Mouse (Mus musculus) lung, embryonic 15.5 days (tissue): ENCODE measurements around the gene Gpalpp1. TPM values are rescaled to one million over a fixed set of nuclear protein-coding genes. Genes with fewer than 3 reads are reported as not detected.

ENCODE experiments used
- ATAC-seq: fragments of 200-750 bp; cut with Nextera tagmentation; 2 replicates; pipeline ENCODE4 v1.8.0; 2017; ENCODE audit warnings: moderate number of reproducible peaks, borderline replicate concordance; ENCODE audit not compliant: low FRiP score, low TSS enrichment; ENCODE audit errors: extremely low read depth
- H3K27ac ChIP-seq: fragments of 300-500 bp; sonication (generic); 2 replicates; pipeline ENCODE4 v1.5.1; 2015; ENCODE audit warnings: moderate library complexity, mild to moderate bottlenecking, inconsistent platforms
- H3K27me3 ChIP-seq: fragments of 300-500 bp; sonication (generic); 2 replicates; pipeline ENCODE4 v1.6.1; 2015; ENCODE audit warnings: inconsistent platforms
- H3K36me3 ChIP-seq: fragments of 300-500 bp; sonication (generic); 2 replicates; pipeline ENCODE4 v1.6.1; 2015; ENCODE audit warnings: inconsistent platforms
- H3K4me1 ChIP-seq: fragments of 300-500 bp; sonication (generic); 2 replicates; pipeline ENCODE4 v1.6.1; 2015; ENCODE audit warnings: inconsistent platforms
- H3K4me2 ChIP-seq: fragments of 300-500 bp; sonication (generic); 2 replicates; pipeline ENCODE4 v1.6.1; 2015; ENCODE audit warnings: inconsistent platforms, mild to moderate bottlenecking, moderate library complexity
- H3K4me3 ChIP-seq: fragments of 300-500 bp; sonication (generic); 2 replicates; pipeline ENCODE4 v1.5.1; 2015; ENCODE audit warnings: mild to moderate bottlenecking, inconsistent platforms
- H3K9ac ChIP-seq: fragments of 300-500 bp; sonication (generic); 2 replicates; pipeline ENCODE4 v1.6.1; 2015; ENCODE audit warnings: inconsistent platforms
- H3K9me3 ChIP-seq: fragments of 300-500 bp; sonication (generic); 2 replicates; pipeline ENCODE4 v1.6.1; 2016; ENCODE audit warnings: inconsistent platforms
- WGBS: fragments of 180-500 bp; shearing (Covaris S2); methylation state at CpG from one replicate; pipeline ENCODE4 v1.1.7; 2015; 5-methylcytosine and 5-hydroxymethylcytosine counted together
- polyA plus RNA-seq: library from polyadenylated mRNA; unstranded; fragments of >200 nt; fragmentation: Nextera tagmentation; extraction: Ambion mirVana; gene quantifications from 2 replicates; pipeline ENCODE4 v1.2.1, GENCODE M21; 2015

The Gpalpp1 gene
- polyA plus RNA-seq, 1 experiment from 2014 or later: 12.5 TPM

DNA sequence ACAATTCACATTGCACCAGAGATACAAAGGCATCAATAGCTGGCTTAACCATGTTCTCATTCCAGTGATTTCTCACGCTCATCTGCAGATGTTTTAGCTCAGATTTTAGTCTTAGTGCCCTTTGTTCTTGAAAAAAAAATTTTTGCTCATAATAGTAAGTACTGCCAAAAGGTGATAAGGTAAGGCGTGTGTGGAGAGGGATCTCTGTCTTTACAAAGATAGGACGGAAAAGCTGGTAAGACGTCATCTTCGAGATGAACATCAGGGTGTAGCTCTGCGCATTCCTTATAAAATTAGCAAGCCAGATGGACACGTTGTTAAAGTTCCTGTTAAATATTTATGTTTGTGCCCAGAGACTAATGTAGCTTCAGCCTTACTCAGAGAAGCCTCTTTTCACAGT is 35.3 kb upstream of the Gpalpp1 start:
- WGBS: 40% methylated on average over 7 of the region's 7 CpGs
- no peaks in the 10 kb centered on the region for H3K9me3 ChIP-seq
- ATAC-seq: no peak

DNA sequence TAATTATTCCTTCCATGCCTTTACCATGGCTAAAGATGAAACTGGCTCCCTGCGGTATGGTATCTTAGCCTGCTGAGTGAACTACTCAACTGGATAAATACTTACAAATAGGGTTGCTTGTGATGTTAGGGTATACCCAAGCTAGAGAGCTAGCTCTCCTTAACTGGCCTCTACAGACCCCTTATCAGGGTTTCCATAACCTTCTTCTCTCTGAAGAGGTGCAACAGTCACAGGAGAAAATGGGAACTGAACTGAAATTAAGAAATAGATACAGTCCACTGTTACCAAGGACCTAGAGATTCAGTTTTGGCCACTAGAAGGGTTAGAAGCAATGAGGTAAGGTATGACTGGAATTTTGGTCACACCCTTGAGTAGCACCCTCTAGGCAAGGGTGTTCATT is 34.7 kb upstream of the Gpalpp1 start:
- ATAC-seq: no peak
- Histone ChIP-seq H3K4me1 (peaks cover 12% of the 10 kb centered on the region), H3K4me2 (no peak overlapping the region), H3K9me3 (no peaks in the 10 kb centered on the region), H3K27me3 (no peaks in the 10 kb centered on the region), H3K4me3 (no peak overlapping the region), H3K9ac (no peak overlapping the region), H3K36me3 (no peaks in the 10 kb centered on the region), H3K27ac (no peak overlapping the region)
- WGBS: 88% methylated on average over 1 of the region's 1 CpGs

More for the DNA sequence above, 35.3 kb upstream of the Gpalpp1 start:
- H3K27me3 ChIP-seq: no peaks in the 10 kb centered on the region
- no peak overlapping the region for H3K9ac ChIP-seq
- no peak overlapping the region for H3K4me2 ChIP-seq
- no peaks in the 10 kb centered on the region for H3K36me3 ChIP-seq
- peaks cover 18% of the 10 kb centered on the region for H3K4me1 ChIP-seq
- H3K4me3 ChIP-seq: no peak overlapping the region
- no peak overlapping the region for H3K27ac ChIP-seq

DNA sequence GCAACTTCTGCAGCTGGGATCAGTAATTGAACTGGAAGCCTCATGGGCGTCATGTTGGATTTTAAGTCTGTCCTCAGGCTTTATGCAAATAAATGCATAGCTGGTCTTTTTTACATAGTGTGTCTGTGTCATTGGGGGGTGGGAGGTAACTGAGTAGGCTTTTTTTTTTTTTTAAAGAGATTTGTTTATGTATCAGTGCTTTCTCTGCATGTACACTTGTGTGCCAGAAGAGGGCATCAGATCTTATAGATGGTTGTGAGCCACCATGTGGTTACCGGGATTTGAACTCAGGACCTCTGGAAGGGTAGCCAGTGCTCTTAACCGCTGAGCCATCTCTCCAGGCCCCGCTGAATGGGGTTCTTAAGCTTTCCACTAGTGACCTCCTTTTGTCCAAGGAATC is 24.4 kb upstream of the Gpalpp1 start:
- H3K4me3 ChIP-seq: no peak overlapping the region
- ATAC-seq: no peak
- no peaks in the 10 kb centered on the region for H3K9me3 ChIP-seq
- no peak overlapping the region for H3K27ac ChIP-seq
- H3K4me2 ChIP-seq: no peak overlapping the region
- no peak overlapping the region for H3K9ac ChIP-seq
- H3K36me3 ChIP-seq: peaks cover 52% of the 10 kb centered on the region
- H3K27me3 ChIP-seq: no peaks in the 10 kb centered on the region
- WGBS: 89% methylated on average over 4 of the region's 4 CpGs
- H3K4me1 ChIP-seq: no peaks in the 10 kb centered on the region

- no peaks in the 10 kb centered on the region for H3K27me3 ChIP-seq
- H3K4me2 ChIP-seq: no peak overlapping the region
- no peak overlapping the region for H3K9ac ChIP-seq
- H3K9me3 ChIP-seq: no peaks in the 10 kb centered on the region
- no peak for ATAC-seq
- 72% methylated on average over 4 of the region's 4 CpGs for WGBS
- H3K4me1 ChIP-seq: no peaks in the 10 kb centered on the region
- H3K36me3 ChIP-seq: peaks cover 72% of the 10 kb centered on the region
- H3K4me3 ChIP-seq: no peak overlapping the region
- H3K27ac ChIP-seq: no peak overlapping the region
Observed at GRCm38 (mm10) chr14:76128174-76128573, 17.6 kb upstream of the Gpalpp1 start.

DNA sequence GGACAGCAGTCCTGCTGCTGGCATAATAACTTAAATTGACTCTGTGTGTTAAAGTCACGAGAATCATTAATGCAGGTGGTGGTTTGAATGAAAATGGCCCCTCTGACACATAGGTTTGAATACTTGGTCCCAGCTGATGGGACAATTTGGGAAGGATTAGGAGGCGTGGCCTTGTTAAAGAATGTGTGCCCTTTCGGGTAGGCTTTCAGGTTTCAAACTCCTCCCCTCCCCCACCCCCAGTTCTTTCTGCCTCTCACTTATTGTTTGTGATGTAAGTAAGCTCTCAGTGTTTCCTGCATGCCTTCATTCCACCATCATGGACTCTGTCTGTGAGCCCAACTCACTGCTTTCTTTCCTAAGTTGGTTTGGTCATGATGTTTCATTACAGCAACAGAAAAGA is 16.8 kb upstream of the Gpalpp1 start:
- Histone ChIP-seq H3K9ac (no peak overlapping the region), H3K4me1 (peaks cover 6% of the 10 kb centered on the region; the same call in 1 of the 2 replicates), H3K9me3 (no peaks in the 10 kb centered on the region), H3K36me3 (peaks cover 70% of the 10 kb centered on the region), H3K4me2 (no peak overlapping the region), H3K4me3 (no peak overlapping the region), H3K27me3 (no peaks in the 10 kb centered on the region), H3K27ac (no peak overlapping the region)
- no peak for ATAC-seq
- WGBS: 88% methylated on average over 3 of the region's 3 CpGs

- Histone ChIP-seq H3K4me3 (no peak overlapping the region), H3K9ac (no peak overlapping the region), H3K27me3 (no peaks in the 10 kb centered on the region), H3K27ac (0 out of 2 replicates have a peak overlapping the region, but pooled peaks have one; percentile 3), H3K9me3 (no peaks in the 10 kb centered on the region), H3K4me1 (peaks cover 15% of the 10 kb centered on the region; the same call in 1 of the 2 replicates), H3K36me3 (peaks cover 62% of the 10 kb centered on the region), H3K4me2 (no peak overlapping the region)
- WGBS: 87% methylated on average over 8 of the region's 8 CpGs
- no peak for ATAC-seq
Observed at GRCm38 (mm10) chr14:76122663-76123058, 12.1 kb upstream of the Gpalpp1 start.

- 46% methylated on average over 6 of the region's 6 CpGs for WGBS
- no peak overlapping the region for H3K4me2 ChIP-seq
- no peak overlapping the region for H3K4me3 ChIP-seq
- peaks cover 62% of the 10 kb centered on the region for H3K36me3 ChIP-seq
- H3K27me3 ChIP-seq: no peaks in the 10 kb centered on the region
- no peaks in the 10 kb centered on the region for H3K9me3 ChIP-seq
- ATAC-seq: peak; percentile 43; the same call in 1 of the 2 replicates
- H3K4me1 ChIP-seq: peaks cover 15% of the 10 kb centered on the region; the same call in 1 of the 2 replicates
- H3K27ac ChIP-seq: no peak overlapping the region; the same call in 1 of the 2 replicates
- no peak overlapping the region; the same call in 1 of the 2 replicates for H3K9ac ChIP-seq
Observed at GRCm38 (mm10) chr14:76121901-76122662, 11.5 kb upstream of the Gpalpp1 start.

GRCm38 (mm10) chr14:76120472-76120871 is 9.9 kb upstream of the Gpalpp1 start:
- Histone ChIP-seq H3K27me3 (no peaks in the 10 kb centered on the region), H3K4me1 (peaks cover 15% of the 10 kb centered on the region; the same call in 1 of the 2 replicates), H3K9me3 (no peaks in the 10 kb centered on the region), H3K27ac (no peak overlapping the region), H3K4me2 (no peak overlapping the region), H3K4me3 (no peak overlapping the region), H3K9ac (no peak overlapping the region), H3K36me3 (peaks cover 61% of the 10 kb centered on the region)
- 84% methylated on average over 4 of the region's 4 CpGs for WGBS
- ATAC-seq: no peak

- no peak overlapping the region for H3K9ac ChIP-seq
- H3K27me3 ChIP-seq: no peaks in the 10 kb centered on the region
- no peaks in the 10 kb centered on the region for H3K9me3 ChIP-seq
- peaks cover 65% of the 10 kb centered on the region for H3K36me3 ChIP-seq
- no peak overlapping the region for H3K4me2 ChIP-seq
- H3K4me3 ChIP-seq: no peak overlapping the region
- peaks cover 15% of the 10 kb centered on the region; the same call in 1 of the 2 replicates for H3K4me1 ChIP-seq
- ATAC-seq: no peak
- no peak overlapping the region for H3K27ac ChIP-seq
- 49% methylated on average over 4 of the region's 4 CpGs for WGBS
Observed at GRCm38 (mm10) chr14:76118963-76119362, 8.4 kb upstream of the Gpalpp1 start.

DNA sequence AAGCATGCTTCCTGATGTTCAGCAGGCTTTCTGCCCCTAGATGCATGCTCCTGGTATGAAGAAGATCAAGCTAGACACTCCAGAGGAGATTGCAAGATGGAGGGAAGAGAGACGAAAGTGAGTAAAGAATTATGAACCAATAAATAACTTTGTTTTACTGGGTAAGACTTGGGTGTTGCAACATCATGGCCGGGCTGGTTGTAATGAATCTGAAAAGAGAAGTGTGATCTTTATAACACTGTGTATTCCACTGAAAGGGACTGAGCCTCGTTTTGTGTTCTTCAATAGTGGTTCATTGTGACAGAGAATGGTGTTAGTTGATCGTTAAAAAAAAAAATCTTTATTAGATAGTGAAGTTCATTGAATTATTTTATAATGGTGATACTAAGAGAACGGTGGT is 5.2 kb upstream of the Gpalpp1 start:
- no peak overlapping the region for H3K27ac ChIP-seq
- WGBS: 85% methylated on average over 5 of the region's 5 CpGs
- H3K9ac ChIP-seq: no peak overlapping the region
- no peak overlapping the region for H3K4me3 ChIP-seq
- no peak overlapping the region for H3K4me2 ChIP-seq
- no peaks in the 10 kb centered on the region for H3K9me3 ChIP-seq
- peaks cover 17% of the 10 kb centered on the region for H3K4me1 ChIP-seq
- H3K27me3 ChIP-seq: no peaks in the 10 kb centered on the region
- ATAC-seq: no peak
- peaks cover 58% of the 10 kb centered on the region for H3K36me3 ChIP-seq

- H3K36me3 ChIP-seq: peaks cover 33% of the 10 kb centered on the region
- H3K9ac ChIP-seq: no peak overlapping the region
- 87% methylated on average over 9 of the region's 9 CpGs for WGBS
- H3K4me3 ChIP-seq: no peak overlapping the region
- no peak overlapping the region for H3K4me2 ChIP-seq
- H3K27ac ChIP-seq: no peak overlapping the region
- no peaks in the 10 kb centered on the region for H3K9me3 ChIP-seq
- ATAC-seq: no peak
- H3K27me3 ChIP-seq: no peaks in the 10 kb centered on the region
- no peaks in the 10 kb centered on the region for H3K4me1 ChIP-seq
Observed at GRCm38 (mm10) chr14:76099543-76099942, 11.0 kb downstream of the Gpalpp1 start.

DNA sequence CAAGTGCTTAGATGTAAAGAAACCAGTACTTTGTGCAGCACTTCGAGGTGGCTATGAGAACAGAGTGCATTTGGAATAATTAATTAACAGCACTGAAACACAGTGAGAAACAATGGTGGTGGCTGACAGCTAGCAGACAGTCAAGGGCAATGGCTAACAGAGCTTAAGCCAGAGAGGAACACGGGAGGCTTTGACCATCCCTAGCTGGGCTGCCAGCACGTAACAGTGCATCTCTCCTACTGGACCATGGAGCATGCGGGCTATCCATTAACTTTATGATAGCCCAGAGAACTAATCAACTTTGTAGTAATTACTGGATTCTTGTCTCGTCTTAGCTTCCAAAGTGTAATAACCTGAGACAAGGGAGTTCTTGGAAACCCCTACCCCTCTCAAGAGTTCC is 12.7 kb downstream of the Gpalpp1 start:
- no peak overlapping the region for H3K4me3 ChIP-seq
- H3K9ac ChIP-seq: no peak overlapping the region
- no peaks in the 10 kb centered on the region for H3K4me1 ChIP-seq
- H3K4me2 ChIP-seq: no peak overlapping the region
- no peak for ATAC-seq
- peaks cover 44% of the 10 kb centered on the region for H3K36me3 ChIP-seq
- WGBS: 94% methylated on average over 5 of the region's 5 CpGs
- no peaks in the 10 kb centered on the region for H3K9me3 ChIP-seq
- H3K27ac ChIP-seq: no peak overlapping the region
- no peaks in the 10 kb centered on the region for H3K27me3 ChIP-seq
